Mouse (Mus musculus): Measurements from ENCODE around the gene Pick1. TPM values are rescaled to one million over a fixed set of nuclear protein-coding genes. Genes with fewer than 3 reads are reported as not detected.
A peak's percentile ranks its signal among the peaks of the same experiment; 100 is the strongest.
"Not testable (repeated sequence)": the region's sequence is repeated elsewhere in the genome, so short reads cannot be mapped to it uniquely, and the experiment has no call there.

The Pick1 gene
- polyA plus RNA-seq, 2 experiments from 2014 or later, result 7.2 to 9.7 TPM

- not testable (repeated sequence) for ATAC-seq
Measured at GRCm38 (mm10) chr15:79225780-79226179, 3.2 kb upstream of the Pick1 start.

GRCm38 (mm10) chr15:79235268-79235667 is 6.3 kb downstream of the Pick1 start:
- ATAC-seq, result no peak

- ATAC-seq, result no peak
Measured at GRCm38 (mm10) chr15:79238036-79238435, 9.1 kb downstream of the Pick1 start.

- no peak for ATAC-seq
Measured at GRCm38 (mm10) chr15:79242574-79243233, 13.7 kb downstream of the Pick1 start.

GRCm38 (mm10) chr15:79243234-79244042 is 14.5 kb downstream of the Pick1 start:
- peak; percentile 98 for ATAC-seq

GRCm38 (mm10) chr15:79244071-79244893 is 15.3 kb downstream of the Pick1 start:
- no peak for ATAC-seq

GRCm38 (mm10) chr15:79245321-79245720 is 16.3 kb downstream of the Pick1 start:
- no peak for ATAC-seq

- ATAC-seq, result no peak
Measured at GRCm38 (mm10) chr15:79250236-79250635, 21.3 kb downstream of the Pick1 start.

GRCm38 (mm10) chr15:79251168-79251567 is 22.2 kb downstream of the Pick1 start:
- no peak for ATAC-seq

- no peak for ATAC-seq
Measured at GRCm38 (mm10) chr15:79251781-79252491, 23.0 kb downstream of the Pick1 start.

- ATAC-seq, result no peak
Measured at GRCm38 (mm10) chr15:79252580-79252979, 23.6 kb downstream of the Pick1 start.

- ATAC-seq, result no peak
Measured at GRCm38 (mm10) chr15:79254661-79255060, 25.7 kb downstream of the Pick1 start, which contains the start of gene Slc16a8. Gene Slc16a8, minus strand, starts transcription at chr15:79254761.

- ATAC-seq, result no peak
Measured at GRCm38 (mm10) chr15:79258521-79258920, 29.5 kb downstream of the Pick1 start.

- ATAC-seq, result no peak
Measured at GRCm38 (mm10) chr15:79261095-79261725, 32.2 kb downstream of the Pick1 start.

- ATAC-seq, result no peak
Measured at GRCm38 (mm10) chr15:79261757-79262156, 32.8 kb downstream of the Pick1 start.

GRCm38 (mm10) chr15:79262375-79262774 is 33.4 kb downstream of the Pick1 start:
- no peak for ATAC-seq

GRCm38 (mm10) chr15:79262786-79263309 is 33.9 kb downstream of the Pick1 start:
- ATAC-seq, result no peak

GRCm38 (mm10) chr15:79263726-79264125 is 34.8 kb downstream of the Pick1 start:
- no peak for ATAC-seq

GRCm38 (mm10) chr15:79265384-79265783 is 36.4 kb downstream of the Pick1 start:
- no peak for ATAC-seq

GRCm38 (mm10) chr15:79268521-79268920 is 39.5 kb downstream of the Pick1 start:
- ATAC-seq, result no peak

GRCm38 (mm10) chr15:79270317-79271123 is 41.5 kb downstream of the Pick1 start:
- ATAC-seq, result peak; percentile 92
